Mouse (Mus musculus): ENCODE data around the gene Rasal3. TPM values are rescaled to one million over a fixed set of nuclear protein-coding genes. Genes with fewer than 3 reads are reported as not detected.

Rasal3 gene
- total RNA-seq, 2 experiments from 2014 or later, result 19.9 to 57.4 TPM

DNA sequence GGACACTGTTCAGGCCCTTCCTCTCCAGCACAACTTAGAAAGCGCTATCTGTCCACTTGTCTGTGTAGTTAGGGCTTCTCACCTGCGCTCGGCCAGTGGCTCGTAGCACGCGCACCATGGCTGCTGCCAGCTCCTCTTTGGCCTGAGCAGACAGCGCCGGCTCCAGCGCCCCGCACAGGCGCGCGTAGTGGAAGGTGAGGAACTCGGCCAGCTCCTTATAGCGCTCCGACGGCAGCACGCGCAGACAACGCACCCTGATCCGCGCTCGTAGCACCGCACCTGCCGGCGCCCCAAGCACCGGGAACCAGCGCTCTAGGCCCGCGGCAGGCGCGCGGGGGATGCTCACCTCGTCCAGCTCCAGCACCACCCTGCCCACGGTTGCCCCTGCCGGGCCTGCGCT, 7.1 kb downstream of the Rasal3 start:
- no peak for ATAC-seq (replicated peaks; ENCODE audit: low FRiP score, low TSS enrichment, poor library complexity, severe bottlenecking)

DNA sequence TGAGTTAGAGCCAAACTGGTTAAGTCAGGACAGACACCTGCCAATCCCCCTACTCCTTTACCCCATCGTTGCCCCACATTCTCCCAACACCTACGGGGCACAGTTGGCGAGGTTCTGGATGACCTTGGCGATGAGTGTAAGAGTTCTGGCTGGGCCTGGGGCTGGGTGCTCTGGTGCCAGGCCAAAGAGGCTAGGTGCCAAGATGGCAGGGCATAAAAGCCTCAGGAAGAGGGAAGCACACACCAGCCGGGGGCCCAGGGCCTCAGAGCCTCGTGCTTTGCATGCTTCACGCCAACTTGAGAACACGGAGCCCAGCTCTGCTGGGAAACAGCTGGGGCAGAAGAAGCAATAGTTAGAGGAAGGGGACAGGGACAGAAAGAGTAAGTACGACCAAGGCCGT, 9.4 kb downstream of the Rasal3 start:
- no peak for ATAC-seq (replicated peaks; ENCODE audit: low FRiP score, low TSS enrichment, poor library complexity, severe bottlenecking)

DNA sequence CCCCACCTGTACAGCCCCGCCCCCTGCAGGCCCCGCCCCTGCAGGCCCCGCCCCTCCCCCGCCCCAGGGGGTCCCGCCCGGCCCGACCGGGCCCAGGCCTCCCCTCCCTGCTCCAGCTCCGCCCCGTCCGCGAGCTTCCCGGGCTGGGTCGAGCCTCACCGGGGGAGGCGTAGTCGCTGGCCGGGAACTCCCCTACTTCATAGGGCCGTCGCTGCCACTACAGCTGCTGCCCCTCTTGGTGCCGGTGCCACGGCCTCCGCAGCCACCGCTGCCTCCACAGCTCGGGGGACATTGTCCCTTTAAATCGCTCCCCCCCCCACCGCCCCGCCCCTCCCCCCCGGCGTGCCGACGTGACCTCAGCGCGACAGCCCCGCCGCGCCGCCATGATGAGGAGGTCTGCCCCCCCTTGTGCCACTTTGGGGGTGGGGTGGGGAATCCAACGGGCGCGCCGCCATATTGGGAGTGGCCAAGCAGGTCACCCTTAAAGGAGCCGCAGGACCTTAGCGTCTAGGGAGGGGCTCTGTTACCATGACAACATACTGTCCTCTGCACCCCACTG, 14.2 kb downstream of the Rasal3 start, which contains the start of gene Wiz:
Wiz (minus strand) TSS at position 339 of the 559 bp plus-strand sequence.
- ATAC-seq (replicated peaks; ENCODE audit: low FRiP score, low TSS enrichment, poor library complexity, severe bottlenecking), result peak; percentile 72

DNA sequence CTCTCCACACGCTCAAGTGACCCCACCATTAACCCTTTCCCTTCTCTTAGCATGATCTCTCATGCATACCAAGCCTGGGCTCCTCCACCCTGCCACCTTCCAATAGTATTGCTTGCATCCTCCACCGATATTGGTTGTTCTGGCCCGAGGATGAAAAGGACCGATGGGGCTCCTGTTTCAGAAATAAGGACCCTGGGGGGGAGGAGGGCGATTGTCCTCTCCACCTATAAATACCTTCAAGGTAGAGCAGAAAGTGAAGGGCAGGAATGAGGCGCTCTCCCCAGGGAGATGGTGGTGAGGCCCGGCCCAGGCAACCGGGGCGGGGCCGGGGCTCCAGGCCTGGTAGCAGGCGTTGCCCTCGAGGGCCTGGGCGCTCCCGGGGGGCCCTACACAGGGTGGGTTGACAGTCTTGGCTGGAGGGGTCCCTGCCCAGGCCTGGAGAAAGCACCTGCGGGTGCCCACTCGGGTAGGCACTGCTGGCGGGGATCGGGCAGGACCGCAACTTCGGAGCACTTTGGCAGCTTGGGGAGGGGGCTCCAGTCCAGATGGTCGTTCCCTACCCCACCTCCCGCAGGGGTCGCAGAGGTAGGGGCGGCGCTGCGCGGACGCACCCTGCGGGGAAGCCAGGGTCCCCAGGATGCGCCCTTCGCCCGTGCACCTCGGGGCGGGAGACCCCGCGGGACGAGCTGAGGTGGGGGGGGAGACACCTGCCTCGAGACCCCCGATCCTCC, 14.8 kb downstream of the Rasal3 start:
- ATAC-seq (replicated peaks; ENCODE audit: low FRiP score, low TSS enrichment, poor library complexity, severe bottlenecking), result 0 out of 2 replicates have a peak, but pooled peaks have one; percentile 17

DNA sequence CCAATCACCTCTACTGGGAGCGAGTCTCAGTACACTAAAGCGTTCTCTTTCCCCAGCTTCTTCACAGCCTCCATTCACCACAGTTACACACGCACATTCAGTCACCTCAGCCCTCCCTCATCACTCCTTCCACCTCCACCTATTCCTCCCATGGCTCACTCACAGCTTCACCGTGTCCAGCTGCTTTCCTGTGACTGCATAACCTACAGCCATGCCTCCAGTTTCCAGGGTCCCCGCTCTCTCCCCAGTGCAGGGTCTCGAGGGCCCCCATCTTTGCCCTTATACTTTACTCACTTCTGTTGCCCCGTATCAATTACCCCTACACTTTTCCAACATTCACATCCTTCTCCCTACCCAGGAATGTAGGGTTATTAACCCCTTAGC, 15.4 kb downstream of the Rasal3 start:
- ATAC-seq (replicated peaks; ENCODE audit: low FRiP score, low TSS enrichment, poor library complexity, severe bottlenecking), result no peak

DNA sequence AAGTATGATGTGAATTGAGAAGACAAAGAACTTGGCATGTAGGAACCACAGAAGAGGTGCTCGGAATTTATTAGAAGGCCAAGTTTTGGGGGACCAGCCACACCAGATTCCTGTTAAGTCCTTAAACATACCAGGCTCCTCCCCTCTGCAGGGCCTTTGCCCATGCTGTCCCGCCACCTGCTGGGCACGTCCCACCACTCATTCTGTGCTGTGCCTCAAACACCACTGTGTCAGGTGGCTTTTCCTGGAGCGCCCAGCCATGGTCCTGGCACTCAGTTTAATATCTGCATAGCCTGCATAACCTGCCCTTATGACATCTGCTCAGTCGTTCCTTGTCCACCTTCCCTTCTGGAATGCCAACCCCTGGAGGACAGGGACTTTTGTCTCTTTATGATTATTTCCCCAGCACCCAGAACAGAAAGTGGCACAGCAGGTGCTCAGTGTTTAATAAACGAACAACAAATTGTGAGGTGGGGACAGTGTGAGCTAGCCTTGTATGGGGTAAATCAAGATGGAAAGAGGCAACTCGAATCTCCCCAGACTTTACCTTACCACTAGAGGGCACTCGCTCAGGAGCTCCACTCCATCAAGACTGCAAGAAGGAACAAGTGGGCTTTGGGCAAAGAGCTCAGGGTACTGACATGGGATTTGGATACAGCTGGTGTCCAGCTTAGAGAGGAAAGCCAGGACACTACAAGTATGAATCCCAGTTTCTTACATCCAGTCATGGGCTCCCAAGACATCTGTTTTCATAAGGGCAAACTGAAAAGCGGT, 16.5 kb downstream of the Rasal3 start:
- peak; percentile 62 for ATAC-seq (replicated peaks; ENCODE audit: low FRiP score, low TSS enrichment, poor library complexity, severe bottlenecking)

DNA sequence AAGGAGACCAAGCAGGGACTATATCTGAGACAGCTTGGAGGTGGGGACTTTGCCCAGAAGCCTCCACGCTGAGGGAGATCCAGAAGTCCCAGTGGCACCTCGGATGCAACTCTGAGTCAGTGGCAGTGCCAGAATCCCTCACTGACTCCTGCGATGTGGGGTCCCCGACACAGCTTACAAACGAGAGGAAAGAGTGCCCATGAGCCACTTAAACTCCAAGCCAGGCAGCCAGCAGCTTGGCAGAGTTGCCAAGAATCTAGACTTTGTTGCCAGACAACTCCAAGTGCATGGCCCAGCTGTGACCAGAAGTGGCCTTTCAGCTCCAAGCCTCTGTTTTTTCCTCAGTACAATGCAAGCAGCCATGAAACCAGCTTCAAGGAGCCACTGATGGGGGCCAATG, 19.7 kb downstream of the Rasal3 start:
- no peak for ATAC-seq (replicated peaks; ENCODE audit: low FRiP score, low TSS enrichment, poor library complexity, severe bottlenecking)

DNA sequence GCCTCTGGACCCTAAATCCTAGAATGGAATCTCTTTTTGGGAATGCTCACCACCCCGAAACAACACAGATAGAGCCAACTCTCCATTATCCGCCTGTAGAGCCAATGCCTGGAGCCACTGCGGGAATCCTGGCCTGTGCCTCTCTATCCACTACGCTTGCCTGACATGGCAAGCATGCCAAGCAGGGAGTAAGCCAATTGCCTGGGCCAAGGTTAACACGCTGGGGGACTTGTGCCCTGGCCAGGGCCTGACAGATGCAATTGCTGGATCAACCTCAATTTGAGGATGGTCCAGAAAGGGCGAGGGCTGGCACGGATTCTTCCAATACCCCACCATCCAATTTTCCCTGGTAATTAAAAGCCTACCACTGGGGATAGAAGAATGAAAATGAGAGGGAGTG, 20.8 kb downstream of the Rasal3 start:
- no peak for ATAC-seq (replicated peaks; ENCODE audit: low FRiP score, low TSS enrichment, poor library complexity, severe bottlenecking)

DNA sequence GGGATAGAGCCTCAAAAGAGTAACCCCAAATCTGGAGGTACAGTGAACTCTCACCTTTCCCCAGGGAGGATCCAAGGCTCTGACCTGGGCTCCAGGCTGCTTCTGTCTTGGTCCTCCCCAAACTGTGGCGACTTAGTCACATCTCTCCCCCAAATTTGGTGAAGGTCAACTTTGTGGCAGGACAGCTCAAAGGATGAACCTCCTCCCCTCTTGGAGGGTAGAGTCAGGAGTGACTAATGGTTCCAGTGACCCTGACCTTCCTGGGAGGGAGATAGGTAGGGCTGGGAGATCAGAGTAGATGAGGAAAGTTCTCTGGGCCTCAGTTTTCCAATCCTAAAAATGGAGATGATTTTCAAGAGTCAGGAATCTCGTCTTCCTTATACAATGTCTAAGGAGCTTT, 24.6 kb downstream of the Rasal3 start:
- no peak for ATAC-seq (replicated peaks; ENCODE audit: low FRiP score, low TSS enrichment, poor library complexity, severe bottlenecking)

DNA sequence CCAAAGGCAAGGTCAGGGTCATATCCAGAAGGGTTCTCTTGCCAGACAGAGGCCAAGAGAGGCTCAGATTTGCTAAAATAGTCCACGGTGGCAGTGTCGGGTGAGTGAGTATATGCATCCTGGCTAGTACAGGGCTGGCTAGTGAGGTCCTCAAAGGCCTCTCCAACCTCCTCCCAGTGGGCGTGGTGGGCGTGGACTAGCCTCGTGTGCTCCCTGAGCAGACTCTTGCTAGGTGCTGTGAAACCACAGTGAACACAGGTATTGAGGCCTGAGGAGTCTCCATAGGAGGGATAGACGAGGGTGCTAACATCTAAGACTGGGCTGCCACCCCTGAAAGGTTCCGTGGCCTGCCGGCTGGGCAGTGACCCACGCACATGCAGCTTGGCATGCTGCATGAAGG, 26.2 kb downstream of the Rasal3 start:
- ATAC-seq (replicated peaks; ENCODE audit: low FRiP score, low TSS enrichment, poor library complexity, severe bottlenecking), result peak; percentile 74

DNA sequence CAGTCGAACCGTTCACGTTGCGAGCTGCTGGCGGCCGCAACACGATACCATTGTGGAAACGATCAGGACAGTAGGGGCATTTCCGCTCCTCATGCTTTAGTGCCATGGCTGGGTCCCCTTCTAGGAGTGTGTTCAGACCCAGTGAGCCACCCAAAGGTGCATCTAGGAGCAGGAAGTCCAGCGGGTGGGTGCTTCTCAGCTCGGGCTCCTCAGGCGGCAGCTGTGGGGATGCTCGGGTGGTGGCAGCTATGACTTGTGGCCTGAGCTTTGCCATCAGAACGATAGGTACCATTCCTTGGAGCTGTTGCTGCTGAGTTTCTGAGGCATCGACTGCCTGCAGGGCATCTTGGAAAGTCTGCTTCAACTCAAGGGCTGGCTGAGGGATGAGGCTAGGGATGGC, 26.9 kb downstream of the Rasal3 start:
- ATAC-seq (replicated peaks; ENCODE audit: low FRiP score, low TSS enrichment, poor library complexity, severe bottlenecking), result 0 out of 2 replicates have a peak, but pooled peaks have one; percentile 28

DNA sequence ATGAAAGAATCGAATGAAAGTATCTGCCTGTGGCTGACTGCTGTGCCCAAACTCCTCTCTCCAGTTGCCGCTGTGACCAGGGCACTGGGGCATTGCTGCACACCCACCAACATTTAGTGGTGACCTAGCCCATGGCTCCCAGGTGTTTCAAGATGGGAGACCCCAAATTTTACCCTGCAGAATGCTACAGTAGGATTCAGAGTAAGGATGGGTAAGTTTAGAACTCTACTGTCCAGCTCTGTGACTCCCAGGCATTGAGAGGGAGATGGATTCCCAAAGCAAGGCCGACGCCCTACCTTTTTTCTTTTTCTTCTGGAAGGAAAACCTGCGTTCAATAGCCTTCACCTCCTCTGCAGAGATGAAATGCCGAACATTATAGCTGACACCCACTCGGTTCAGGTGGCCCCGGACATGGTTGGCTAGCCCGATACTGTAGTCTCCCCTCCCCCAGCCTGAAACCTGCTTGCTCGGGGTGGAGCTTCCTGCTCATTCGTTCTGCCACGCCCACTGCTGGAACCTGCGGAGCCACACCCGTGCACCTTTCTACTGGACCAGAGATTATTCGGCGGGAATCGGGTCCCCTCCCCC, 34.3 kb downstream of the Rasal3 start:
- ATAC-seq (replicated peaks; ENCODE audit: low FRiP score, low TSS enrichment, poor library complexity, severe bottlenecking), result 0 out of 2 replicates have a peak, but pooled peaks have one; percentile 36

DNA sequence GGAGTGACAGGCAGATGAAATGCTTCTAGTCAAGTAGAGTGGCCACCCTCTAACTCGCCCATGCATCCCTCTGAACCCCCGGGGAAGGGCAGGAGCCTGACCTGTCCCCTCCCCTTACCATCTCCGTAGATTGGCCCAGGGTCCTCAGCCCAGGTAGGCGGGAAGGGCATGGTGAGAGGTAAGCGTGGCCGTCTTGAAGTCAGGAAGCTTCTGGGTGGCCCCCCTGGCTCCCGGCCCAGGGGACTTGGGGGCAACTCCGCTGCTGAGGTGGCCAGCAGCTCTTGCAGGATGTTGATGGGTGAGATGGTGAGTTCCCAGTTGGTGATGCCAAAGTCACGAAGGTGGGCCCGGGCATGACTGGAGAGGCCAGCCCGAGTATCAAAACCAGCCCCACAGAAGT, 35.7 kb downstream of the Rasal3 start:
- no peak for ATAC-seq (replicated peaks; ENCODE audit: low FRiP score, low TSS enrichment, poor library complexity, severe bottlenecking)

DNA sequence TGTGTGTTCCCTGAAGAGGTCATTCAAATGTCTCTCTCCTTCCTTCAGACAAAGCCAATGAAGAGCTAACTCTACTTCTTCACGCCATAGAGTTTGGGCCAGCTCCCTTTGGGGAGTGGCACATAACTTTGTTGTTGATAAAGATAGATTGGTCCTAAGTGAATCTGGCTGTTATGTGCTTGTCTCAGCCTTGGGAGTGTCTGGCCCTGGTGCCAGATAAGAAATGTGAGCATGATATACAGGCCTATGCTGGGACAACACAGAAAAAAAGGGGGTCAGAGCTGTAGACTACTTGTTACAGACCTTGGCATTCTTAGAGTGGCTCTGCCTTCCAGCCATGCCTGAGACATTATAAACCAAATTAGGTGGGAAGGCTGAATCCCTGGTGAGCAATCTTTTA, 38.1 kb downstream of the Rasal3 start:
- ATAC-seq (replicated peaks; ENCODE audit: low FRiP score, low TSS enrichment, poor library complexity, severe bottlenecking), result peak; percentile 74

DNA sequence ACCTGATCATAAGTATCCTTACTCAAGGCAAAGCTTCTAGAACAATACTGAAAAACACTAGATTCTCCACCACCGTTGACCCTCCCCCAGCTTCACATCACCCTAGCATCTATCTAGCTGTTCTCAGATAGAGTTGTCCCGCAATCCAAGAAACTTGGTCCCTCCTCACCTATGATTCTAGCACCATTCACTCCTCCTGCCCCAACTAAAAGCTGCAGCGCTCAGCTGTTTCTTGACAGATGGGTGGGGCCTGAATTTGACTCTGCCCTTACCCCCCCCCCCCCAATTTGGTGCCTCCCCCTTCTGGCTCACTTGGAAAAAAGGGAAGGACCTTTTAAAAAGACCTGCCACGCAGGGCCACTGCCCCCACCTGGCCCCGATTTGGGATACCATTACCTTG, 38.5 kb downstream of the Rasal3 start:
- ATAC-seq (replicated peaks; ENCODE audit: low FRiP score, low TSS enrichment, poor library complexity, severe bottlenecking), result no peak

DNA sequence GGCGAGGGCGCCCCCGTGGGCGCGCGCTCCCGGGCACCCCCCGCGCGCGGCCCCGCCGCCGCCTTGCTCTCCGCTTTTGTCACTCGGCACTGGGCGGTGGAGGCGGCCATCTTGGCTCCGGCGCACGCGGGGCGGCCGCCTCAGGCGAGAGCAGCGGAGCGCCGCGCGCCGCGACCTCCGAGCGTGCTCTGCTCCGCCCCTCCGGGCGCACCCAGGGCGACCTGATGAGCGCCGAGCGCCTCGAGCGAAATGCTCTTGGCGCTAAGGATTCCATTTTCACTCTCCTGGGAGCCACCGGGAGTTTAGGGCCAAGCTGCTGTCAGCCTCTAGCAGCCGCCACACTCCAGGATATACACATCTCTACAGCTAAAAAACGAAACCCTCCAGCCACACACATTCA, 39.1 kb downstream of the Rasal3 start:
- peak; percentile 63 for ATAC-seq (replicated peaks; ENCODE audit: low FRiP score, low TSS enrichment, poor library complexity, severe bottlenecking)

DNA sequence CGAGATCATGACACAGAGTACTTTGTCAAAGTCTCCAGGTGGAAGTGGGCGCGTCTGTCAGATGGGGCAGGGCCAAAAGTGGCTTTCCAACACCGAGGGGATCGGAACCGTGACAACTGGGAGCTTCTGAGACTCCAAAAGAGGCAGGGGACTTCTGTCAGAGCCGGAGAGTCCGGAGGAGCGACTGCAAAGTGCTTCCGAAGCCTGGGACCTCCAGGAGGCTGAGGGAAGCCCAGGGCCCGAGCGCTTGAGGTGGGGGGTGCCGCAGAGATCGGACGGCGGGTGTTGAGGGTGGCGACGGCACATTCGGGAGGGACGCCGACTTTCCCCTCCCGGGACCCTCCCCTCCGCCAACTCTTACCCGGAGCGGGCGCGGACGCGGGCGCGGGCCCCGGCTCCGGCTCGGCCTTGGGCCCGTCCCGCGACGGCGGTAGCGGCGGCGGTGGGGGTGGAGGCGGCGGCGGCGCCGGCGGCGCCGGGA, 39.5 kb downstream of the Rasal3 start:
- ATAC-seq (replicated peaks; ENCODE audit: low FRiP score, low TSS enrichment, poor library complexity, severe bottlenecking), result no peak; the same call in 1 of the 2 replicates

DNA sequence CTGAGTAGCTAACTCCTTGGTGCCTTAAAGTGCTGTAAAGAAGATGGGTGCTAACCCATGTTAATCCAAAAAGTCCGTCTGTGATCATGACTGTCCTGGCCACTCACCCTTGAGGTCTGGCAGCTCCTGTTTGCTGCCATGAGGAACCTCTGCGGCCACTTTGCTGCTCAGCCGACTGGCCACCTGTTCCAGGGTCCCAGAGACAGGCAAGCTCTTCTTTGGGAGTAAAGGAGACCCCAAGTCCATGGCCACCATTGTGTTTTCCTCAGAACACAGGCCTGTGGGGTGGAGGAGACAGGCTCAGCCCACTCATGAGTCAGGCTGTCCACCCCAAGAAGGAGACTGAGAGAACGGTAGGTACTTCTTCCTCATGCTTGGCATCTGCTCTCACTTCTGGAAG, 40.7 kb downstream of the Rasal3 start:
- ATAC-seq (replicated peaks; ENCODE audit: low FRiP score, low TSS enrichment, poor library complexity, severe bottlenecking), result no peak

DNA sequence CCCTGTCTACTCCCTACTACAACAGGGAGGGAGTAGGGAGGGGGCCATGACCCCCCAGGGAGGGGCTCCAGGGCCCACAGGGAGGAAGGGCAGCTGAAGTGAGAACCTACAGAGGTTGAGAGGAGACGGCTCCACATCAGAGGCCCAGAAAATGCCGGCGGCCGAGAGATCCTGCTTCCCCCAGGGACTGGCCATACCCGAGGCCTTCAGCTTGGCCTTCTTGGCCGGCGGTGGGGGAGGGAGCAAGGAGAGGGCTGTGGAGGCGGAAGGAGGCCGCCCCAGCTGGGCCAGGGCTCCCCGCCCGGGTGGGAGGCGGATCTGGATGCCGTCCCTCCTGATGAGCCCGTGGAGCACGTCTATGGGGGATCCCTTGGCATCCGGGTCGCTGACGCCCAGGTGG, 43.5 kb downstream of the Rasal3 start:
- ATAC-seq (replicated peaks; ENCODE audit: low FRiP score, low TSS enrichment, poor library complexity, severe bottlenecking), result no peak

DNA sequence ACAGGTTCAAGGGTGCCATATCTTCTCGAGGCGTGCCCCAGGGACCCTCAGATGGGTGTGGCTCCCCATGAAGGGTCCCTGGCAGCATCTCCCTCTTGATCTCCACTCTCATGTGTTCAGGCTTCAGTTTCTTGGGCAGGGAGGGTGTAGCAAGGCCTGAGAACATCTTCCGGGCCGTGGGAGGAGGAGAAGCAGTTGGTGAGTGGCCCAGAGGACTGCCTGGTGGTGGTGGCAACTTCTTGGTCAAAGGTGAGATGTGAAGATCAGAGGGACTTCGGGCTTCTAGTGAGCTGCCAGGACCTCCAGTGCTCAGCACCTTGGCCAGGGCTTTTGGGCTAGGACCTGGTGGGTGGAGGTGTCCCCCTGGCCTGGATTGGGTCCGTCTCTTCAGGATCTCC, 44.4 kb downstream of the Rasal3 start:
- no peak for ATAC-seq (replicated peaks; ENCODE audit: low FRiP score, low TSS enrichment, poor library complexity, severe bottlenecking)
